Mouse (Mus musculus): Measurements from ENCODE around the gene Ccdc54. TPM values are rescaled to one million over a fixed set of nuclear protein-coding genes. Genes with fewer than 3 reads are reported as not detected.

Gene Ccdc54
- polyA plus RNA-seq, 1 experiment from 2014 or later, result not detected

GRCm38 (mm10) chr16:50596679-50597078 lies 5.7 kb upstream of the Ccdc54 start:
- Histone ChIP-seq H3K27me3 (ENCODE audit: control insufficient read depth, insufficient read depth, low read length) (no peaks in the 10 kb centered on the region), H3K4me2 (replicated peaks; ENCODE audit: low read depth, low read length) (no peak overlapping the region), H3K36me3 (ENCODE audit: control insufficient read depth, insufficient read depth, low read length) (no peaks in the 10 kb centered on the region), H3K9ac (ENCODE audit: low read depth, low read length) (no peak overlapping the region), H3K4me1 (replicated peaks; ENCODE audit: control insufficient read depth, insufficient read depth, low read length) (no peaks in the 10 kb centered on the region), H3K4me3 (ENCODE audit: low read depth, low read length) (no peak overlapping the region), H3K9me3 (ENCODE audit: control insufficient read depth, low read length) (no peaks in the 10 kb centered on the region), H3K27ac (ENCODE audit: low read depth, low read length) (no peak overlapping the region)
- WGBS, result 86% methylated on average over 6 of the region's 6 CpGs
- DNase-seq (ENCODE audit: low spot score) (no peak), ATAC-seq (ENCODE audit: low FRiP score) (no peak)

DNA sequence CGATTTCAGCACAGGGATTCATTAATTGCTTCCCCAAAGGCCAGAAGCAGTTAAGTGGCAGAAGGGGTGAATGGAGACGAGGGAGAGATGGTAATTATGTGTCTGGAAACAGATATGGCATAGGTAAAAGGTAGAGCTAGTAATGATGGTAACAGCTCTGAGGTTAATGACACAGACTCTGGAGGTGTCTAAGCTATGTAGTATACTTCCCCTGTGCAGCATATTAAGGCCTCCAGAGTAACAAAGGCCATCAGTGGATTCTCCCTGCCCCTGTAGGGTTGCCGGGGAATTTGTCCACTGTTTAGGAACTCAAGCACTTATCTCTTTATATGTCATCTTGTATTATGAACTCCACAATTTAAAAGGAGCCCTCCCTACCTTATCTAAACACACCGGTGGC lies 5.2 kb upstream of the Ccdc54 start:
- Histone ChIP-seq H3K9ac (ENCODE audit: low read depth, low read length) (no peak overlapping the region), H3K36me3 (ENCODE audit: control insufficient read depth, insufficient read depth, low read length) (no peaks in the 10 kb centered on the region), H3K27me3 (ENCODE audit: control insufficient read depth, insufficient read depth, low read length) (no peaks in the 10 kb centered on the region), H3K4me3 (ENCODE audit: low read depth, low read length) (no peak overlapping the region), H3K4me2 (replicated peaks; ENCODE audit: low read depth, low read length) (no peak overlapping the region), H3K9me3 (ENCODE audit: control insufficient read depth, low read length) (no peaks in the 10 kb centered on the region), H3K4me1 (replicated peaks; ENCODE audit: control insufficient read depth, insufficient read depth, low read length) (no peaks in the 10 kb centered on the region), H3K27ac (ENCODE audit: low read depth, low read length) (no peak overlapping the region)
- DNase-seq (ENCODE audit: low spot score), result no peak
- WGBS, result 78% methylated on average over 4 of the region's 4 CpGs
- no peak for ATAC-seq (ENCODE audit: low FRiP score)

GRCm38 (mm10) chr16:50594876-50595275 lies 3.9 kb upstream of the Ccdc54 start:
- no peaks in the 10 kb centered on the region for H3K36me3 ChIP-seq (ENCODE audit: control insufficient read depth, insufficient read depth, low read length)
- no peak overlapping the region for H3K4me3 ChIP-seq (ENCODE audit: low read depth, low read length)
- no peaks in the 10 kb centered on the region for H3K9me3 ChIP-seq (ENCODE audit: control insufficient read depth, low read length)
- 100% methylated on average over 1 of the region's 1 CpGs for WGBS
- no peak overlapping the region for H3K27ac ChIP-seq (ENCODE audit: low read depth, low read length)
- H3K9ac ChIP-seq (ENCODE audit: low read depth, low read length), result no peak overlapping the region
- H3K4me1 ChIP-seq (replicated peaks; ENCODE audit: control insufficient read depth, insufficient read depth, low read length), result no peaks in the 10 kb centered on the region
- ATAC-seq (ENCODE audit: low FRiP score) (no peak), DNase-seq (ENCODE audit: low spot score) (no peak)
- no peak overlapping the region for H3K4me2 ChIP-seq (replicated peaks; ENCODE audit: low read depth, low read length)
- H3K27me3 ChIP-seq (ENCODE audit: control insufficient read depth, insufficient read depth, low read length), result no peaks in the 10 kb centered on the region

- H3K4me2 ChIP-seq (replicated peaks; ENCODE audit: low read depth, low read length), result no peak overlapping the region
- H3K4me3 ChIP-seq (ENCODE audit: low read depth, low read length), result no peak overlapping the region
- H3K4me1 ChIP-seq (replicated peaks; ENCODE audit: control insufficient read depth, insufficient read depth, low read length), result no peaks in the 10 kb centered on the region
- no peak for ATAC-seq (ENCODE audit: low FRiP score)
- H3K9me3 ChIP-seq (ENCODE audit: control insufficient read depth, low read length), result no peaks in the 10 kb centered on the region
- no peaks in the 10 kb centered on the region for H3K27me3 ChIP-seq (ENCODE audit: control insufficient read depth, insufficient read depth, low read length)
- 88% methylated on average over 11 of the region's 11 CpGs for WGBS
- H3K9ac ChIP-seq (ENCODE audit: low read depth, low read length), result no peak overlapping the region
- H3K36me3 ChIP-seq (ENCODE audit: control insufficient read depth, insufficient read depth, low read length), result no peaks in the 10 kb centered on the region
- no peak overlapping the region for H3K27ac ChIP-seq (ENCODE audit: low read depth, low read length)
- no peak for DNase-seq (ENCODE audit: low spot score)
These were observed 2.4 kb upstream of the Ccdc54 start for GRCm38 (mm10) chr16:50593361-50593760.

- Histone ChIP-seq H3K27ac (ENCODE audit: low read depth, low read length) (no peak overlapping the region), H3K4me2 (replicated peaks; ENCODE audit: low read depth, low read length) (no peak overlapping the region), H3K9me3 (ENCODE audit: control insufficient read depth, low read length) (no peaks in the 10 kb centered on the region), H3K9ac (ENCODE audit: low read depth, low read length) (no peak overlapping the region), H3K4me1 (replicated peaks; ENCODE audit: control insufficient read depth, insufficient read depth, low read length) (no peaks in the 10 kb centered on the region), H3K27me3 (ENCODE audit: control insufficient read depth, insufficient read depth, low read length) (no peaks in the 10 kb centered on the region), H3K36me3 (ENCODE audit: control insufficient read depth, insufficient read depth, low read length) (no peaks in the 10 kb centered on the region), H3K4me3 (ENCODE audit: low read depth, low read length) (no peak overlapping the region)
- ATAC-seq (ENCODE audit: low FRiP score), result no peak
- DNase-seq (ENCODE audit: low spot score), result no peak
- 83% methylated on average over 11 of the region's 11 CpGs for WGBS
These were observed 1.3 kb downstream of the Ccdc54 start for GRCm38 (mm10) chr16:50589574-50590151.

GRCm38 (mm10) chr16:50588191-50588590 lies 2.8 kb downstream of the Ccdc54 start:
- Histone ChIP-seq H3K27ac (ENCODE audit: low read depth, low read length) (no peak overlapping the region), H3K4me2 (replicated peaks; ENCODE audit: low read depth, low read length) (no peak overlapping the region), H3K4me3 (ENCODE audit: low read depth, low read length) (no peak overlapping the region), H3K9me3 (ENCODE audit: control insufficient read depth, low read length) (no peaks in the 10 kb centered on the region), H3K27me3 (ENCODE audit: control insufficient read depth, insufficient read depth, low read length) (no peaks in the 10 kb centered on the region), H3K4me1 (replicated peaks; ENCODE audit: control insufficient read depth, insufficient read depth, low read length) (no peaks in the 10 kb centered on the region), H3K9ac (ENCODE audit: low read depth, low read length) (no peak overlapping the region), H3K36me3 (ENCODE audit: control insufficient read depth, insufficient read depth, low read length) (no peaks in the 10 kb centered on the region)
- WGBS, result 88% methylated on average over 1 of the region's 1 CpGs
- ATAC-seq (ENCODE audit: low FRiP score) (no peak), DNase-seq (ENCODE audit: low spot score) (no peak)

DNA sequence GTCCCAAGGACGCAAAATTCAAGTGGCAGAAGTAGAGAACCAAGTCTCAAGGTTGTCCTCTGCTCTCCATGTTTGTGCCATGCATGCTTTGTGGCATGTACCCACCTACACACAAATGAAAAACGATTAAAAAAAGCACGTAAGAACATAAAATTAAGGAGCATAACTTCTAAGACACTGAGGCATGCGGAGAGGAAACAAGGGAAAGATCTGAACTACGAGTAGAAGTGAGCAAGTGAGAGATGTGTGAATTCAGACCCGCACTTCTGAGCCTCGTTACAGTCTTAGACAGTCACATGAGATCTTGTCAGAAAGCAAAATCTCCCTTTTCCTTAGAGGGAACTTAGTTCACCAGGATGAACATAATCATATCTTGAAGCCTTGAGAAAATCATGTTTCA lies 3.8 kb downstream of the Ccdc54 start:
- Histone ChIP-seq H3K9ac (ENCODE audit: low read depth, low read length) (no peak overlapping the region), H3K9me3 (ENCODE audit: control insufficient read depth, low read length) (no peaks in the 10 kb centered on the region), H3K4me2 (replicated peaks; ENCODE audit: low read depth, low read length) (no peak overlapping the region), H3K4me1 (replicated peaks; ENCODE audit: control insufficient read depth, insufficient read depth, low read length) (no peaks in the 10 kb centered on the region), H3K4me3 (ENCODE audit: low read depth, low read length) (no peak overlapping the region), H3K27me3 (ENCODE audit: control insufficient read depth, insufficient read depth, low read length) (no peaks in the 10 kb centered on the region), H3K27ac (ENCODE audit: low read depth, low read length) (no peak overlapping the region), H3K36me3 (ENCODE audit: control insufficient read depth, insufficient read depth, low read length) (no peaks in the 10 kb centered on the region)
- ATAC-seq (ENCODE audit: low FRiP score) (no peak), DNase-seq (ENCODE audit: low spot score) (no peak)
- WGBS, result 89% methylated on average over 7 of the region's 7 CpGs

DNA sequence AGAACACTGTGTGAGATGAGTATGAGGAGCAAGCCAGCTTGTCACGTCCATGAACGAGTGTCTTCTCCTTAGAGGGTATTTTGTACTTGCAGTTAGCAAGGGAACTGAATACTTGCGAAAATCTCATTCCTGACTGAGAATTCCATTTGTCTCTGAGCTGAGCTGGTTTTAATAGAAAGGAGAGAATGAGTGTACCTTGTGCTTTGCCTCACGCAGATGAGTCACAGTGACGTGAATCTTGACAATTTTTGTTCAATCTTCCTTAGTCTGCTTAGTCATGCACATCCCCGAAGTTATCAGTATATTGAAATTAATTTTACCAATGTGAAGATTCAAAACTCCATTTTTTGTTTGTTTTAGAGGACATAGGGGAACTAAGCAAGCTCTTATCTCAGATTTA lies 12.6 kb downstream of the Ccdc54 start:
- 78% methylated on average over 6 of the region's 6 CpGs for WGBS
- Histone ChIP-seq H3K27me3 (ENCODE audit: control insufficient read depth, insufficient read depth, low read length) (no peaks in the 10 kb centered on the region), H3K4me2 (replicated peaks; ENCODE audit: low read depth, low read length) (no peak overlapping the region), H3K9me3 (ENCODE audit: control insufficient read depth, low read length) (no peaks in the 10 kb centered on the region), H3K36me3 (ENCODE audit: control insufficient read depth, insufficient read depth, low read length) (no peaks in the 10 kb centered on the region), H3K27ac (ENCODE audit: low read depth, low read length) (no peak overlapping the region), H3K4me1 (replicated peaks; ENCODE audit: control insufficient read depth, insufficient read depth, low read length) (no peaks in the 10 kb centered on the region), H3K4me3 (ENCODE audit: low read depth, low read length) (no peak overlapping the region), H3K9ac (ENCODE audit: low read depth, low read length) (no peak overlapping the region)
- no peak for DNase-seq (ENCODE audit: low spot score)
- ATAC-seq (ENCODE audit: low FRiP score), result no peak

DNA sequence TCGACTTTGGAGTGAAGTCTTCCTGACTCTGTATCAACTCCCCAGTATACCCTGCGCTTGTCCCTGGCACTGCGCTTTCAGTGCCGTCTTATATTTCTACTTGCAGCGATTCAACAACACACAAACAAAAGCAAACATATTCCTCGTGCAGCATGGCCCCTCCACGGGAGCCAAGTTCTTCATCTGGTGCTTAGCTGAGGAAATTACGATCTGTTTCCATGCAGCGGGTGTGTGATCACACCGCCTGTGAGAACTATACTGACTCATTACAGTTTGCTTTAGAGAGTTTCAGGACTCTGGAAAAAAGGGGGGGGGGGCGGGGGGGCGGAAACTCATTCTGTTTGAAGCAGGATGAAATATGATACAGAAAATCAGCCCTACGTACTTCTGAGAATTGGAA lies 18.4 kb downstream of the Ccdc54 start:
- no peak for DNase-seq (ENCODE audit: low spot score)

More for the DNA sequence above, 18.4 kb downstream of the Ccdc54 start:
- H3K27ac ChIP-seq (ENCODE audit: low read depth, low read length), result no peak overlapping the region
- no peak overlapping the region for H3K4me2 ChIP-seq (replicated peaks; ENCODE audit: low read depth, low read length)
- H3K36me3 ChIP-seq (ENCODE audit: control insufficient read depth, insufficient read depth, low read length), result no peaks in the 10 kb centered on the region
- H3K27me3 ChIP-seq (ENCODE audit: control insufficient read depth, insufficient read depth, low read length), result no peaks in the 10 kb centered on the region
- H3K4me1 ChIP-seq (replicated peaks; ENCODE audit: control insufficient read depth, insufficient read depth, low read length), result no peaks in the 10 kb centered on the region
- H3K9me3 ChIP-seq (ENCODE audit: control insufficient read depth, low read length), result no peaks in the 10 kb centered on the region
- no peak for ATAC-seq (ENCODE audit: low FRiP score)
- H3K9ac ChIP-seq (ENCODE audit: low read depth, low read length), result no peak overlapping the region
- no peak overlapping the region for H3K4me3 ChIP-seq (ENCODE audit: low read depth, low read length)
- 83% methylated on average over 13 of the region's 13 CpGs for WGBS

All from hindbrain, embryonic 11.5 days (tissue).